Mouse (Mus musculus): ENCODE measurements around the gene Ccdc13.

- TF ChIP-seq MAFK (IDR thresholded peaks at IDR 0.05; ENCODE audit: borderline replicate concordance, low read depth, low read length), result no peak
- no peak for TF ChIP-seq POLR2AphosphoS2 (IDR thresholded peaks at IDR 0.05; ENCODE audit: low read length)
- TF ChIP-seq POLR2AphosphoS5 (IDR thresholded peaks at IDR 0.05; ENCODE audit: borderline replicate concordance, low read depth, low read length), result no peak
- no peak for TF ChIP-seq SIN3A (IDR thresholded peaks at IDR 0.05; ENCODE audit: low read length)
Observed at GRCm38 (mm10) chr9:121880840-121881239, 41.6 kb upstream of the Ccdc13 start.
